Mouse (Mus musculus): Measurements from ENCODE around the gene Efhd1.

- no peak for TF ChIP-seq POLR2A (IDR thresholded peaks at IDR 0.05; ENCODE audit: borderline replicate concordance, low read depth, low read length)
- TF ChIP-seq CTCF (IDR thresholded peaks at IDR 0.05; ENCODE audit: low read depth, low read length): no peak
Measured at GRCm38 (mm10) chr1:87225739-87226138, 38.4 kb upstream of the Efhd1 start.

All from bone marrow macrophage, adult 2 months (primary cell).